Mouse (Mus musculus) stomach, postnatal 0 days (tissue): ENCODE results near the gene Ctnnbl1. TPM values are rescaled to one million over a fixed set of nuclear protein-coding genes. Genes with fewer than 3 reads are reported as not detected.
A peak's percentile ranks its signal among the peaks of the same experiment; 100 is the strongest.

Experiments used
- ATAC-seq: fragments of 200-750 bp; cut with Nextera tagmentation; 2 replicates; pipeline ENCODE4 v1.8.0; 2017; ENCODE audit not compliant: low FRiP score, low TSS enrichment
- DNase-seq: peaks from one replicate; pipeline ENCODE4 v3.0.0-alpha.2; 2016; ENCODE audit warnings: low spot score
- H3K27ac ChIP-seq: fragments of 300-500 bp; sonication (generic); replicated peaks from 2 replicates; pipeline ENCODE4 v1.5.1; 2014; ENCODE audit warnings: mild to moderate bottlenecking, control low read depth
- H3K27me3 ChIP-seq: fragments of 300-500 bp; sonication (generic); 2 replicates; pipeline ENCODE4 v1.6.1; 2014; ENCODE audit warnings: low read length; ENCODE audit not compliant: control insufficient read depth, insufficient read depth
- H3K36me3 ChIP-seq: fragments of 300-500 bp; sonication (generic); 2 replicates; pipeline ENCODE4 v1.6.1; 2014; ENCODE audit warnings: low read length, mixed read lengths; ENCODE audit not compliant: control insufficient read depth, insufficient read depth
- H3K4me1 ChIP-seq: fragments of 300-500 bp; sonication (generic); replicated peaks from 2 replicates; pipeline ENCODE4 v1.6.1; 2014; ENCODE audit warnings: antibody characterized with exemption; ENCODE audit not compliant: control insufficient read depth, insufficient read depth
- H3K4me2 ChIP-seq: fragments of 300-500 bp; sonication (generic); replicated peaks from 2 replicates; pipeline ENCODE4 v1.6.1; 2014; ENCODE audit warnings: low read depth, mild to moderate bottlenecking, control low read depth, moderate library complexity
- H3K4me3 ChIP-seq: fragments of 300-500 bp; sonication (generic); 2 replicates; pipeline ENCODE4 v1.5.1; 2014; ENCODE audit warnings: low read depth, low read length, control low read depth
- H3K9ac ChIP-seq: fragments of 300-500 bp; sonication (generic); 2 replicates; pipeline ENCODE4 v1.6.1; 2014; ENCODE audit warnings: mild to moderate bottlenecking, low read length, control low read depth, mixed read lengths
- H3K9me3 ChIP-seq: fragments of 300-500 bp; sonication (generic); 2 replicates; pipeline ENCODE4 v1.6.1; 2016; ENCODE audit warnings: low read length; ENCODE audit not compliant: control insufficient read depth
- CTCF ChIP-seq: IDR thresholded peaks from 2 replicates; pipeline ENCODE4 v1.5.1; 2016; ENCODE audit warnings: antibody characterized with exemption, low read depth, mild to moderate bottlenecking, moderate library complexity
- EP300 ChIP-seq: optimal IDR thresholded peaks from 2 replicates; pipeline ENCODE3; 2016; ENCODE audit warnings: antibody characterized with exemption
- WGBS: fragments of 180-500 bp; shearing (Covaris S2); extraction: QIAGEN DNeasy Blood & Tissue Kit; methylation state at CpG from one replicate; pipeline ENCODE4 v1.1.7; 2014; 5-methylcytosine and 5-hydroxymethylcytosine counted together
- polyA plus RNA-seq: library from polyadenylated mRNA; unstranded; fragments of >200 nt; fragmentation: Nextera tagmentation; extraction: Ambion mirVana; gene quantifications from 2 replicates; pipeline ENCODE4 v1.2.1, GENCODE M21; 2015

Gene Ctnnbl1
- polyA plus RNA-seq, 1 experiment from 2014 or later, result 23.9 TPM

DNA sequence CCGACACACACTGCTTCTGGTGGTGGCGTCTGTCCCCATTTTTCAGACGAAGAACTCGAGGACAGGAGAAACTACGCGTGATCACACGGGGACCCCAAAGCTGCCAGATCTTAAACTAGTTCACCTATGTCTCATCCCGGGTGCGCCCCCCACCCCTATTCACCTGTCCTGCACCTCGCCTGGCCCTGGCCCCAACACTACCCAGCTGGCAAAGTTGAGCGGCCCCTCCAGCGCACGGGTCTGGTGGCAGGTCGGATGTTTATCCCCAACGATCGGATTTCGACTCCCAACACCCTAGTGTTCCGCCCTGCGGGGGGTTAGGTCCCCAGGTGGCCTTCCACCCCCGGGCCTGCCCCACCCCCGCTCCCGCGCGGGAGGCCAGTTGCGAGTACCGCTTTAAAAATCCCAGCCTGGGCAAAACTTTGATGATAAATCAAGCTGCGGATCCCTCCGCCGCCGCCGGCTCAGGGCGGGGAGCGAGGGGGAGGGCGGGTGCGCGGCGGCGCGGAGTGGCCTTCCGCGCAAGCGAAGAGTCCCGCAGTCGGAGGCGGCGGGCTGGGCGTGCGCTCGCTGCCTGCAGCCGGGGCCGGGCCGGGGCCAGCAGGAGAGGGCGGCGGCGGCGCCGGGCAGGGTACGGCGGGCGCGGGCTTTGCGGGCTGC is 177.0 kb downstream of the Ctnnbl1 start, which contains the start of gene Vstm2l:
TSS of gene Vstm2l (plus strand) at position 549 of the 660 bp plus-strand sequence.
- Histone ChIP-seq H3K27me3 (peaks cover 11% of the 10 kb centered on the region), H3K36me3 (no peaks in the 10 kb centered on the region), H3K4me3 (no peak within 1 kb of the TSS), H3K4me1 (no peaks in the 10 kb centered on the region), H3K9me3 (no peaks in the 10 kb centered on the region), H3K4me2 (peak within 1 kb of the TSS; percentile 25; the same call in 1 of the 2 replicates), H3K9ac (no peak within 1 kb of the TSS), H3K27ac (no peak within 1 kb of the TSS)
- 4% methylated on average over 51 of the region's 62 CpGs for WGBS
- TF ChIP-seq EP300, result no peak
- no peak for TF ChIP-seq CTCF
- DNase-seq (no peak), ATAC-seq (no peak)

- H3K4me2 ChIP-seq, result no peak overlapping the region; the same call in 1 of the 2 replicates
- no peak overlapping the region for H3K9ac ChIP-seq
- no peak for DNase-seq
- H3K9me3 ChIP-seq, result no peaks in the 10 kb centered on the region
- H3K4me1 ChIP-seq, result no peaks in the 10 kb centered on the region
- H3K27me3 ChIP-seq, result peaks cover 11% of the 10 kb centered on the region
- 40% methylated on average over 41 of the region's 43 CpGs for WGBS
- H3K36me3 ChIP-seq, result no peaks in the 10 kb centered on the region
- no peak overlapping the region for H3K27ac ChIP-seq
- no peak overlapping the region for H3K4me3 ChIP-seq
- TF ChIP-seq EP300, result no peak
- TF ChIP-seq CTCF, result no peak
- ATAC-seq, result no peak
Measured at GRCm38 (mm10) chr2:157914889-157915517, 177.8 kb downstream of the Ctnnbl1 start.

GRCm38 (mm10) chr2:157918529-157918928 is 181.3 kb downstream of the Ctnnbl1 start:
- peaks cover 11% of the 10 kb centered on the region for H3K27me3 ChIP-seq
- no peak for TF ChIP-seq CTCF
- no peak for TF ChIP-seq EP300
- 5% methylated on average over 10 of the region's 10 CpGs for WGBS

GRCm38 (mm10) chr2:157921551-157921950 is 184.3 kb downstream of the Ctnnbl1 start:
- TF ChIP-seq CTCF, result no peak
- TF ChIP-seq EP300, result no peak
- 58% methylated on average over 7 of the region's 7 CpGs for WGBS
- Histone ChIP-seq H3K9ac (no peak overlapping the region), H3K4me1 (no peaks in the 10 kb centered on the region), H3K27me3 (no peaks in the 10 kb centered on the region), H3K4me2 (no peak overlapping the region), H3K27ac (no peak overlapping the region), H3K36me3 (no peaks in the 10 kb centered on the region), H3K9me3 (no peaks in the 10 kb centered on the region), H3K4me3 (no peak overlapping the region)
- DNase-seq (no peak), ATAC-seq (no peak)

More at GRCm38 (mm10) chr2:157918529-157918928, 181.3 kb downstream of the Ctnnbl1 start:
- Histone ChIP-seq H3K4me2 (no peak overlapping the region), H3K4me1 (no peaks in the 10 kb centered on the region), H3K9ac (no peak overlapping the region), H3K9me3 (no peaks in the 10 kb centered on the region), H3K27ac (no peak overlapping the region), H3K36me3 (no peaks in the 10 kb centered on the region), H3K4me3 (no peak overlapping the region)
- DNase-seq (no peak), ATAC-seq (no peak)

DNA sequence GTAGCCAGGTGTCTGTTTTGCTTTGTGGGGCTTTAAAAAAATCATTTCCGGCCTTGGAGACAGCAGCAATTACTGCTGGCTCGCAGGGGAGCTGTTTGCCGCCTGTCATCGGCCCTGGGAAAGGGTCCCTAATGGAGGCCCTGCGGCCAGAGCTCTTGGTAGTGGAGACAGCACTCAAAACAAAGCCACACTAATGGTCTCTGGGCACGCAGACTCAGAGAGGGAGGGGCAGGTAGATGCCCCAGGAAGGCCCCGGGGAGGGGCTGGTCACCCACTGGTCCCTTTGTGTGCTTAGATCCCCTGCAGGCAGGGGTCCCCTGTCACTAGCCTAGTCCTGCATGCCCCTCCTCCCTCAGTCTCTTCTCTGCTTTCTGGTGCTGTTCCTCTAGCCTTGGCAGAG is 186.2 kb downstream of the Ctnnbl1 start:
- DNase-seq, result no peak
- Histone ChIP-seq H3K9ac (no peak overlapping the region), H3K27me3 (no peaks in the 10 kb centered on the region), H3K9me3 (no peaks in the 10 kb centered on the region), H3K27ac (no peak overlapping the region), H3K4me1 (no peaks in the 10 kb centered on the region), H3K4me2 (no peak overlapping the region), H3K36me3 (no peaks in the 10 kb centered on the region), H3K4me3 (no peak overlapping the region)
- no peak for ATAC-seq
- 4% methylated on average over 7 of the region's 7 CpGs for WGBS
- TF ChIP-seq EP300, result no peak
- no peak for TF ChIP-seq CTCF

GRCm38 (mm10) chr2:157924504-157924903 is 187.3 kb downstream of the Ctnnbl1 start:
- Histone ChIP-seq H3K27me3 (no peaks in the 10 kb centered on the region), H3K4me2 (no peak overlapping the region), H3K4me3 (no peak overlapping the region), H3K9ac (no peak overlapping the region), H3K4me1 (no peaks in the 10 kb centered on the region), H3K36me3 (no peaks in the 10 kb centered on the region), H3K9me3 (no peaks in the 10 kb centered on the region), H3K27ac (no peak overlapping the region)
- no peak for TF ChIP-seq EP300
- no peak for TF ChIP-seq CTCF
- no peak for ATAC-seq
- 54% methylated on average over 5 of the region's 5 CpGs for WGBS
- DNase-seq, result no peak
